Mouse (Mus musculus) ES-Bruce4 (cell line): ENCODE measurements around the gene Hsf4.

Experiments used
- CTCF ChIP-seq: IDR thresholded peaks from one replicate; pipeline ENCODE4 v1.8.1; 2011; ENCODE audit warnings: low read depth, low read length
- POLR2A ChIP-seq: IDR thresholded peaks from one replicate; pipeline ENCODE4 v1.8.1; 2011; ENCODE audit warnings: low read length; ENCODE audit not compliant: insufficient read depth

DNA sequence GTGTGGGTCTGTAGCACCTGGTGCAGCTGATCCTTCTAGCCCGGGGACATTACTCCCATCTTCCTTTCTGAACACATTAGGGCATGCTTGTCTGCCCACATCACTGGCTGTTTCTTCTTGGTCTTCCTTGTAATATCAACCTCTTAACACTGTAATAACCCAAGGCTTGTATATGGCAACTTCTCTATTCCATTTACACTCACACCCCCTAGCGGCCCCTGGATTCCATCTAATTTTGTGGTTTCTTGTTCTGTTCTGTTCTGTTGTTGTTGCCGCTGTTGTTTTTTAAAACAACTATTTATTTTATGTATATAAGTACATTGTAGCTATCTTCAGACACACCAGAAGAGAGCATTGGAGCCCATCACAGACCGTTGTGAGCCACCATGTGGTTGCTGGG, 17.3 kb downstream of the Hsf4 start:
- TF ChIP-seq CTCF, result no peak
- no peak for TF ChIP-seq POLR2A
